Mouse (Mus musculus): ENCODE measurements around the gene Swsap1. TPM values are rescaled to one million over a fixed set of nuclear protein-coding genes. Genes with fewer than 3 reads are reported as not detected.
A peak's percentile ranks its signal among the peaks of the same experiment; 100 is the strongest.

The Swsap1 gene
- total RNA-seq, 2 experiments from 2014 or later = 5.8 to 7.4 TPM

- DNase-seq (ENCODE audit: low spot score) = peak; percentile 100
- intact Hi-C loops (cut with DNase I) = loop anchor here (2.0 kb wide), 1 partner anchor 46 kb away; no protein-coding TSS in a partner anchor
These were observed 46.9 kb downstream of the Swsap1 start, which contains the start of the genes Ccdc151 and Prkcsh for GRCm38 (mm10) chr9:22002194-22003162. Gene Ccdc151 (minus strand): TSS chr9:22002634. Gene Prkcsh (plus strand): TSS chr9:22002806.

DNA sequence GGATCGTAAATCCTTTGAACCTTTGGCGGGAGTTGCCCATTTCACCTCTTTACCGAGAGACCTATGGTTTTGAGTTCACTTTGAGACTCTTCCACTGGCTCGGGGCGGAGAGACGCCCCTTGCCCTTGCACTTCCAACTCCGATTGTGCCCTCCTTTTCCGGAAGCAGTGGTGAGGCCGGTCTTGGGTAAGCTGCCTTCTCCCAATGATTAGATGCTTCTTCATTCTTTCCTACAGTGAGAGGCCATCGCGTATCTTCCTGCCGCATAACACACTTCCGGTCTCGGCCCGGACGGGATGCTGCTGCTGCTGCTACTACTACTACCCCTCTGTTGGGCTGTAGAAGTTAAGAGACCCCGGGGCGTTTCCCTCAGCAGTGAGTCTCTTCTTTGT is 47.6 kb downstream of the Swsap1 start:
- DNase-seq (ENCODE audit: low spot score) = no peak
- intact Hi-C loops (cut with DNase I) = loop anchor here (2.0 kb wide), 1 partner anchor 46 kb away; no protein-coding TSS in a partner anchor

GRCm38 (mm10) chr9:22004546-22004945 is 49.0 kb downstream of the Swsap1 start:
- DNase-seq (ENCODE audit: low spot score) = no peak
- intact Hi-C loops (cut with DNase I) = no loop called here

Other genes with a start within 250 kb of the Swsap1 start
- 1 to 10 TPM; 2.7 to 3.1 TPM for gene Ldlr, start 232.3 kb upstream of the Swsap1 start, total RNA-seq (2021)
- 1 to 10 TPM; 3.2 to 4.0 TPM for gene Spc24, start 195.5 kb upstream of the Swsap1 start, total RNA-seq (2021)
- 10 to 100 TPM; 52.5 to 58.0 TPM for gene Kank2, start 157.0 kb upstream of the Swsap1 start, total RNA-seq (2021)
- gene Angptl8, start 120.2 kb upstream of the Swsap1 start, total RNA-seq (2021) = not detected
- gene Dock6, start 103.1 kb upstream of the Swsap1 start, total RNA-seq (2021) = 10 to 100 TPM; 34.9 to 36.9 TPM
- 10 to 100 TPM in 1 of 2 experiments, 1 to 10 TPM in 1; 9.2 to 12.1 TPM for gene Rab3d, start 37.6 kb upstream of the Swsap1 start, total RNA-seq (2021)
- gene Ccdc159, start 28.3 kb upstream of the Swsap1 start, total RNA-seq (2021) = 1 to 10 TPM; 1.8 to 2.8 TPM
- gene Tmem205, start 28.2 kb upstream of the Swsap1 start, total RNA-seq (2021) = 10 to 100 TPM; 39.4 to 46.2 TPM
- 1 to 10 TPM; 1.5 to 2.0 TPM for gene Plppr2, start 18.7 kb upstream of the Swsap1 start, total RNA-seq (2021)
- 1 to 10 TPM in 1 of 2 experiments, under 1 TPM in 1; 0.83 to 1.6 TPM for gene Epor, start 7.8 kb downstream of the Swsap1 start, total RNA-seq (2021)
- 1 to 10 TPM; 2.0 to 3.2 TPM for gene Rgl3, start 33.7 kb downstream of the Swsap1 start, total RNA-seq (2021)
- gene Ccdc151, start 46.9 kb downstream of the Swsap1 start, total RNA-seq (2021) = not detected
- gene Prkcsh, start 47.1 kb downstream of the Swsap1 start, total RNA-seq (2021) = 10 to 100 TPM; 63.0 to 71.8 TPM
- gene Elavl3, start 96.3 kb downstream of the Swsap1 start, total RNA-seq (2021) = under 1 TPM; 0.21 to 0.50 TPM
- gene Gm49318, start 115.5 kb downstream of the Swsap1 start, total RNA-seq (2021) = not detected
- gene Zfp653, start 115.6 kb downstream of the Swsap1 start, total RNA-seq (2021) = 1 to 10 TPM; 4.0 to 4.3 TPM
- 100 to 1,000 TPM; 103 TPM for gene Ecsit, start 129.7 kb downstream of the Swsap1 start, total RNA-seq (2021)
- gene Cnn1, start 143.5 kb downstream of the Swsap1 start, total RNA-seq (2021) = 10 to 100 TPM in 1 of 2 experiments, 1 to 10 TPM in 1; 7.6 to 10.4 TPM
- gene Elof1, start 161.4 kb downstream of the Swsap1 start, total RNA-seq (2021) = 10 to 100 TPM; 36.8 to 39.8 TPM
- 1 to 10 TPM; 1.6 to 3.5 TPM for gene Acp5, start 180.0 kb downstream of the Swsap1 start, total RNA-seq (2021)
- gene Pigyl, start 201.1 kb downstream of the Swsap1 start, total RNA-seq (2021) = 10 to 100 TPM; 50.3 to 52.6 TPM
- gene Zfp872, start 232.3 kb downstream of the Swsap1 start, total RNA-seq (2021) = under 1 TPM; 0.16 to 0.31 TPM

All from heart, postnatal 25 days (tissue).